Mouse (Mus musculus): Measurements from ENCODE around the gene Fam83g.

Gene Fam83g

DNA sequence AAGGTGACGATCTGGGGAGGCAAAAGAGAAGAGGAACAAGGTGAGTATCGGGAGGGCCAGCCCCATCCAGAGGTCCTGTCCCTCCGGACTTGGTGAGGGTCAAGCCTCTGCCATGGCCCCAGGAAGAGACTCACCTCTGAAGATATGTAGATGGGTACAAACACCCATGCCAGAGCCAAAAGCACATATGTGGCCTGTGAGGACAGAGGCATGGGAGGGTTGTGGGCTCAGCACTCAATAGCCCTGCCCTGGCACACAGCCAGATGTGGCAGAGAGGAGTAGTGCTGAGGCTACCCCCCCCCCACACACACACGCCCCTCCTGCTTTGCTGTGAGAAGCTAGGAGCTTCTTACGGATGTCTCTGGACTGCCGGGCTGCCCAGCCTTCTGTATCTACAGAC, 31.2 kb downstream of the Fam83g start:
- DNase-seq (ENCODE audit: low spot score in 2 of 2), result no peak

DNA sequence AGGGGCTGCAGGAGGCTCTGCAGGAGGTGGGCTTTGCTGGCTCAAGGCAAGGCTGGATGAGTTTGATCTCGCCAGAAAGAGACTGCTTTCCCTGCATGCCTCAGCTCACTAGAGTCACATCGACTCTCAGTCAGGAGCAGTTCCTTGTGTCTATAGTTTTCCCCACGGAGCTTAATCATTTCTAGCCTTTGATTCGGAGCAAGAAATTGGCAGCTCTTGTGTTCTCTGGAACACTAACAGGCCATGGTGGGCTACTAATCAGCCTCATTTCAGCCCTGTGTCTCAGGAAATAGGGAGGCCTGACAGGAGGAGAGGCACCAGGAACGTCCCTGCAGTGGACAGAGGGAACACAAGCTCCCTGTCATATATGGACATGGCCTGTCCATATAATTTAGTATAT, 34.1 kb downstream of the Fam83g start:
- no peak for DNase-seq (ENCODE audit: low spot score in 2 of 2)

DNA sequence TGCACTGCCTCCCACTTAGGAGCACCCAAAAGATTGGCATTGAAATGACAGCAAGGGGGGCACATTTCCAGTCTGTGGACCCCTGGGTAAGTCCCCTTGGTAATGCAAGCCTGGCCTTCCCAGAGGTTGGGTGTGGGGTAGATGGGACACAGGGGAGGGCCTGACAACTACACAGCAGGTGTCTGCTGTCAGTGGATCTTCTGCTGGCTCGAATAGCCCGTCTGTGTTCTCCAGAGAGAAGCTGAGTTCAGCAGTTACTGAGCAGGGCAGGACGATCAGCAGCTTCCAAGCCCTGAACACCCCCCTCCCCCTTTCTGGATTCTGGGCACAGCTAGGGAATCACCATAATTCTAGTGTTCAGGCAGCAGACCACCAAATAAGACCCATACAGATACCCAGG, 35.5 kb downstream of the Fam83g start:
- no peak for DNase-seq (ENCODE audit: low spot score in 2 of 2)

DNA sequence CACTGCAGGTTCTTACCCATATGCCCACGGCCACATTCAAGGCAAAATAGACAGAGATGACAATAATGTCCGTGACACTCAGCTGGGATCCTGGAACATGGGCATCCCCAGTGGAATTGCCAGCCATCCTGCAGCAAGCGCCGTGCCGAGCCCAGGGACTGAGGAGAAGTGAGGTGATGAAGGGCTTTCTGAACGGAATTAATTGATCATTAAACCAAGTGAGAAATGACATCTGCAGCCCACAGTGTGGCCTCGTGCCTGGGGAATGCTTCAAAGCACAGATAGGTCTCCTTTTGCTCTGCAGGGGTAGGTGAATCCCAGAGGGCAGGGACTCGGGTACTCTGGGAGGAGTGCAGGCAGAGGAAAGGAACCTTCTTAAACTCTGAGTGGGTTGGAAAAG, 35.9 kb downstream of the Fam83g start:
- no peak for DNase-seq (ENCODE audit: low spot score in 2 of 2)

DNA sequence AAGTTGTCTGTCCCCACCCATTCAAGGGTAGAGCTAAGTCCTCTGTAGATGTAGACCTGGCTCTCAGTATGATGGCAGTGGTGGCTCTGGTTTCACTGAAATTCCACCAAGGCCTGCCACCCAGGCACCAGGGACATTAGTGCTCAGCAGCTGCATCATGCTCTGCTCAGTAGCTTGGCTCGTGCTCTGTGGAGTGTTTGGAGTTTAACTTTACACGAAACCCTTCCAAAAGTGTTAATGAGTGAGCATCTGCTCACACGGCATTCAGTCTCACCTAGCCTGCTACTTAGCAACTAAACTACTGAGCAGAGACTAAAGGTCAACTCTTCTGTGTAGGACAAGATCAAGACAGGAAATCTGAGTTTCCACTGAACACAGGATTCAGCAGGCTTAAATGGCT, 36.7 kb downstream of the Fam83g start, which contains the start of gene Slc5a10:
TSS of gene Slc5a10 (minus strand) at position 191 of the 400 bp plus-strand sequence.
- no peak for DNase-seq (ENCODE audit: low spot score in 2 of 2)

DNA sequence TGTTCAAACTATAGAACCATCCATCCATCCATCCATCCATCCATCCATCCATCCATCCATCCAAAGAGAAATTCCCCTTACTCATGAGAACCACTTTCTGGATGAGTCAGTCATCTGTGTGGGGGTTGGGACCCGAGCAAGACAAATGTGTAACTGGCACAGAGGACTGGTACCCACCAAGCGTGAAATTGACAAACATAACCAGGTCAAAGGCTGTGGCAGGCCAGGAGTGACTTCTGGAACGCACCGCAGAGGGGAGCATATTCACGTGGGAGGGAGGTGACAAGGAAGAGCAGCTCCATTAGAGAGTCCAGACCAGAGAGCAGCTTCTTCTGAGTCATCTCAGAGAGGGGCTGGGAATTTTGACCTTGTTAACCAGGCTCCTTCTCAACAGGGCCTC, 38.2 kb downstream of the Fam83g start:
- no peak for DNase-seq (ENCODE audit: low spot score in 2 of 2)

DNA sequence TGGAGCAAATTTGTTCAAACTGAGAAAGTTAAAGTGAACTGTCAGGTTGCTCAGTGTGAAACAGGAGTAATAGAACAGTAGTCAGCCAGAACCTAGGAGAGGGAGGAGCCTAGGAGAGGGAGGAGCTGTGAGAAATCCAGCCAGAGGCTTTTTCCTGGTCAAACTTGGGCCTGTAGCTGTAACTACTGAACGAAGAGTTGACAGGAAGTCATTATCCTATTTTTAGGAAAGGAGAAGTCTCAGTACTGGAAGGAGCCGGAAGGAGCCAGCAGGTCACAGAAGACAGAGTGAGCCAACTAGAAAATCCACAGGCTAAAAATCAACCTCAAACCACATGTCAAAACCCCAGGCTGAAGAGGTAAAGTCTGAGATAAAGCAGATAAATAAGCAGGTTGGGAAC, 44.1 kb downstream of the Fam83g start:
- DNase-seq (ENCODE audit: low spot score in 2 of 2), result no peak

DNA sequence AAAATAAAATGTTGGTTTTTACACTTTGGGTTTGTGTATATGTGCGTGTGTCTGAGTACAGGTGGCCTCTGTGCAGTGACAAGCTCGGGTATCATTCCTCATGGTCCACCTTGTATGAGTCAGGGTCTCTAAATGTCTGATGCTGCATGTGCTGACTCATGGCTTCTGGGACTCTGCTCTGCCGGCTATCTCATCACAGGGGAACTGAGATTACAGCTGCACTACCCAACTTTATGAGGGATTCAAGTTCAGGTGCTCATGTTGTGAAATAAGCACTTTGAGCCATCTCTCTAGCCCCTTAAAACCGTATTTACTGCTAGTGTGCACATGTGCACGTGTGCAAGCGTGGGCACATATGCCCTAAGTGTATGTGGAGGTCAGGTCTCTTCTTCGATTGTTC, 48.8 kb downstream of the Fam83g start:
- no peak for DNase-seq (ENCODE audit: low spot score in 2 of 2)

DNA sequence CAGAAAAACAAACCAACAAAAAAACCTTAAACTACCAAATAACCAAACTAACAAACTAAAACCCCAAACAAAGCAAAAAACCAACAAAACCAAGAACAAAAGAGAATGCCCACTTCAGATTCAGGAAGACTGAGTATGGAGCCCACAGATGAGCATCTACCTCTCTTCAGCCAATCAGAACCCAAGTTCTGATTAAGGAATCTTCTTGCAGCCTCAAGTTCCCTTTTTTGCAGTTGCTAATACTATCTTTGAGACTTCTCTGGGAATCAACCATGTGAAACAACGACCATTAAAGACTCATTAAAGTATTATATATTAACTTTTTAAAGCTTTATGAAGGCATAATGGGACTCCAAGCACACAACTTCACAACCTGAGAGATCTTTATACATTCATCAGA, 53.4 kb downstream of the Fam83g start:
- DNase-seq (ENCODE audit: low spot score in 2 of 2), result no peak

DNA sequence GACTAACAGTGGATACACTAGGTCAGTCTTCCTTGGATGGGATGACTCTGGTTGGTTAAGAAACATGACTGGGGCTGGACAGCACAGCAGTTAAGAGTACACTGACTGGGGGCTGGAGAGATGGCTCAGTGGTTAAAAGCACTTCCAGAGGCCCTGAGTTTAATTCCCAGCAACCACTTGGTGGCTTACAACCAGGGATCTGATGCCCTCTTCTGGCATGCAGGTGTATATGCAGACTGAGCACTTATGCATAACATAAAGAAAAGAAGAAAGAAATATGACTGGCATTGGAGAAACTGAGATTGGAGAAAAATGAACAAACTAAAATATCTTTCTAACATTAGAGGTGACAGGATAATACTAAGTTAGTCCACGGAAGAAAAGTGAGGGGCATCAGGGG, 56.6 kb downstream of the Fam83g start:
- no peak for DNase-seq (ENCODE audit: low spot score in 2 of 2)

DNA sequence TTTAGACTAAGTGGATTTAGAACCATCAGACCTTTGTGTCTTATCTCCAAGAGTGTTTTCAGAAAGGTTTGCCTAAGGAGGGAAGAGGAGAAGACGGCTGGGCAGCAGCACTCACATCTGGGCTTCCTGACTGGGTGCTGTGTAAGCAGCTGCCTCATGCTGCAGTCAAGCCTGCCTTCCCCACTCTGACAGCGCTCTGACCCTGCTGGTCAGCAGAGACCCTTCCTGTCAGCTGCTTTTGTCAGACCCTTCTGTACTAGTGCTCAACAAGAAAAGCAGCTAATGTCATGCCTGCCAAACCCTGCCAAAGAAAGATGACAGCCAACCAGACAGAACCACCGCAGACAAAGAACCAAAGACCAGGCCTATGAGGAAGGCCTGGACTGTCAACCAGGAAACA, 59.9 kb downstream of the Fam83g start:
- DNase-seq (ENCODE audit: low spot score in 2 of 2), result no peak

DNA sequence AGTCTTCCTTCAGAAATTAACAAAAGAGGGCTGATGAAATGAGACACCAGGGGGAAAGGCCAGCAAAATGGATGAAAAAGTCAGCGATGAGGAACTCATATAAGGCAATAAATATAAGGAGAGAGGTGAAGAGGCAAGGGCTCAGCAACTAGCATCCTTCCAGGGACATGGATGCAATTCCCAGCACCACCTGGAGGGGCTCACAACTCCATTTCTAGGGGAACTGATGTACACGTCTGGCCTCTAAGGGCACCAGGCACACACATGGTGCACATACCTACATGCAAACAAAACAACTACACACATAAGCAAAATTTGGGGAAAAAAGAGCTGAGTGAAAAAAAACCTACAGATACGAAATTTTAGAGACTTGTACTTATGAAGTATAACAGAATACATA, 60.6 kb downstream of the Fam83g start:
- DNase-seq (ENCODE audit: low spot score in 2 of 2), result no peak

DNA sequence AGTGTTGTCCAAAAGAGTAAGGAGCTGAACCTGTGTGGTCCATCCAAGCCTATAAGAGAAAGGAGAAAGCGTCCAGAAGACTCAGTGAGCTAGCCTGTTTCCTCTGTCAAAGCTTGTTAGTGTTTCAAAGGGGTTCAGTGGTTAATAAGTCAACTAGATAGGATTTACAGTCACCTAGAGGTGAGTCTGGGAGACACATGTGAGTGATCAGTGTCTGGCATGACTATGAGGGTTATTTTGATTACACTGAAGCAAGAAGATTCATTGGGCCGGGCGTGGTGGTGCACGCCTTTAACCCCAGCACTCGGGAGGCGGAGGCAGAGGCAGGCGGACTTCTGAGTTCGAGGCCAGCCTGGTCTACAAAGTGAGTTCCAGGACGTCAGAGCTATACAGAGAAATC, 61.9 kb downstream of the Fam83g start:
- DNase-seq (ENCODE audit: low spot score in 2 of 2), result no peak

DNA sequence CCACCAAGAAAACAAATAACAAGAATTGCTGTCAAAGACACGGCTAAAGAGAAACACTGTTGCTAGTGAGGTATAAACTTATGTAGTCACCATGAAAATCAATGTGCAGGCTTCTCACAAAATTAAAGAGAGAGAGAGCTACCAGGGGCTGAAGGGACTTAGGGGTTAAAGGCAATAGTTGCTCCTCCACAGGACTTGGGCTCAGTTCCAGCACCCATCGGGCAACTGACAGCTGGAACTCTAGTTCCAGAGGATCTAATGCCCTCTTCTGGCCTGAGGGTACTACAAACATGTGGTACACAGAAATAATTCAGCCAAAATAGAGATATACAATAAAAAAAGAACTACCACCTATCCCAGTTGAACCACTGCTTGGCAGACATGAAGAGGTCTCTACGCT, 63.3 kb downstream of the Fam83g start:
- no peak for DNase-seq (ENCODE audit: low spot score in 2 of 2)

DNA sequence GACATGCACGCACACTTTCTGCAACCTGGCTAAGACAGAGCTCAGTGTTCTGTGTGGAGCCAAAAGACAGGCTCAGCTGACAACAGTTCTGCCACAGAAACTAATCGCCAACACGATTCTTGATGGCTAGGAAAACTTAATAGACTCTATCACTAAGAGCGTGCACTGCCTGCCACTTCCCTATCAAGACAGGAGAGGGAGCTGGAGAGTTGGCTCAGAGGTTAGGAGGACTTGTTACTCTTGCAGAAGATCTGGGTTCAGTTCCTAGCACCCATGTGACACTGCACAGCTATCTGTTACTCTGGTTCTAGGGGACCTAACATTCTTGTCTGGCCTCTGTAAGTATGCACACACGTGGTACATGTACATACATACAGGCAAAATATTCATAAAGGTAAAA, 67.7 kb downstream of the Fam83g start:
- no peak for DNase-seq (ENCODE audit: low spot score in 2 of 2)

DNA sequence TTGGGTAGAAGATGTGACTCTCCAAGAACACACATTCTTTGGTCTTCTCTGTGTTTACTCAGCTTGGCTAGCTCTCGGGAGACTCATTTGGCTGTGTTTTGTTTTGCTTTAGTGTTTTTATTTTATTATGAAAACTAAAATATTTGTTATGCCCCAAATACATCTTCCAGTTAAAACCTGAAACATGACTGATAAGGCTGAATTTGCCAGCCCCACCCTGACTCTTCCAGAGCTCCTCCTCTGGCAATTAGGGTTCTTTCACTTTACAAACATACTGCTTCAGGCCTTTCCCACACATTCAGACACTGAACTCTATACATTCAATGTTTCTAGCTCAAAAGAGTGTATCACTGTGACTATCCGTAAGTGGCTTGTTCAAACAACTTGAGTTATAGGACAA, 73.3 kb downstream of the Fam83g start:
- no peak for DNase-seq (ENCODE audit: low spot score in 2 of 2)
